Mouse (Mus musculus): ENCODE measurements around the gene Wdr20.

The Wdr20 gene

GRCm38 (mm10) chr12:110850010-110850928, 112.5 kb downstream of the Wdr20 start, which contains the start of gene Zfp839:
Gene Zfp839 (plus strand): TSS chr12:110850253.
- intact Hi-C loops (cut with DNase I): no loop called here

- intact Hi-C loops (cut with DNase I): no loop called here
Observed at GRCm38 (mm10) chr12:110850929-110851256, 113.1 kb downstream of the Wdr20 start.

- intact Hi-C loops (cut with DNase I): no loop called here
Observed at GRCm38 (mm10) chr12:110851414-110851813, 113.7 kb downstream of the Wdr20 start.

- intact Hi-C loops (cut with DNase I): no loop called here
Observed at GRCm38 (mm10) chr12:110851923-110852322, 114.2 kb downstream of the Wdr20 start.

All from adrenal gland (tissue).